Mouse (Mus musculus): ENCODE results near the gene Lhx1.

The Lhx1 gene

GRCm38 (mm10) chr11:84525421-84526274, at the start of gene Lhx1:
TSS of gene Lhx1 (minus strand) at chr11:84525535.
- no peak for DNase-seq (ENCODE audit: low spot score)

DNA sequence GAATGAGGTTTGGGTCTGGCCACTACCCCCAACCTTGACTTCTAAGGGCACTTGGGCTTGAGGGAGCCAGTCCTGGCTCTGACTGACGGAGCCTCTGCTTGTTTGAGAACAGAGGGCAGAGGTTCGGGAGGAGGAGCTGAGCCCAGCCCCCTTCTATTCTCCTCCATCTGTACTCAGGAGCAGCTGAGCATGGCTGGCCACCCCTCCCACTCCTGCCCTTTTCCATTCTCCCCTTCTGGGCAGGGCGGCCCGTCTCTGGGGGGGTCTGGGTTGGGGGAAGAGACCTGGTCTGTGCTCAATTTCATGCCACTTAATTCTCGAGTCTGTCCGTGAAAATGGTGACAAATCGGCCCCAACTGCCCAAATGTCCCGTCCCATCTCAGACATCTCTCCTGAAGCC, 49.5 kb upstream of the Lhx1 start:
- DNase-seq (ENCODE audit: low spot score): no peak

DNA sequence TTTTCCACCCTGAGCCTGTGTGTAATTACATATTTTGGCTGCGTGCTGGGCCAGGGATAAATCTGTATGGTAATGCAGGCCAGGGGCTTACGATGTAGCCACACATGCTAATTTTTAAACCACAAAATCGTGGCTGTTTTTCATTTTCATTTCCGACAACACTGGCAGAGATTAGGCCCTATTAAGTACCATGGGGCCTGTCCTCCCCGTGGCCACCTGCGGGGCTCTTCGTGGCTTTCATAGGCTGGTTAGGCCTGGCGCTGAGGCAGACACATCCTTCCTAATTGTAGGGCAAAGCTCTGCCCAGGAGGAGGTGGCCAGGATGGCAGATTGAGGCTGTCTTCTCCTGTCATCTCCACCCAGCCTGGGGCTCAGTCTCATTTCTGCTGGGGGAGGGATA, 48.3 kb upstream of the Lhx1 start:
- no peak for DNase-seq (ENCODE audit: low spot score)

GRCm38 (mm10) chr11:84570812-84571211, 45.5 kb upstream of the Lhx1 start:
- DNase-seq (ENCODE audit: low spot score): no peak

DNA sequence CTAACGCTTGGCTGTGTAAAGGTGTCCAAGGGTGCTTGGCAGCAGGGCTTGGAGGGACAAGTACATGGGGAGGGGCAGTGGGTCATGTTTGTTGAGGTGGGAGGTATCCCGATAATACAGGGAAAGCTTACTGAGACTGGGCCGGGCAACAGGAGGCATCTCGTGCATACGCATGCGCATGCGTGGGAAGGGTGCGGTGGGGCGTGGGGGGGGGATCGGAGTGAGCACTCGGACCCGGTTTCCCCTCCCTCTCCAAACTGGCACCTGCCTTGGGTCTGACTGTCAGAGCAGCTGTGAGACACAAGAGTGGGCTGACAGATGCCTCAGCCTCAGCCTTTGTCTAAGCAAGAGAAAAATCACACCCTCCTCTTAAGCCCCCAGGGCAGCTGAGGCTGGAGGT, 45.1 kb upstream of the Lhx1 start:
- no peak for DNase-seq (ENCODE audit: low spot score)

- no peak for DNase-seq (ENCODE audit: low spot score)
Measured at GRCm38 (mm10) chr11:84569052-84569751, 43.9 kb upstream of the Lhx1 start.

GRCm38 (mm10) chr11:84568482-84568881, 43.1 kb upstream of the Lhx1 start:
- no peak for DNase-seq (ENCODE audit: low spot score)

GRCm38 (mm10) chr11:84566691-84567090, 41.4 kb upstream of the Lhx1 start:
- no peak for DNase-seq (ENCODE audit: low spot score)

GRCm38 (mm10) chr11:84565224-84565623, 39.9 kb upstream of the Lhx1 start:
- no peak for DNase-seq (ENCODE audit: low spot score)

- no peak for DNase-seq (ENCODE audit: low spot score)
Measured at GRCm38 (mm10) chr11:84563360-84563759, 38.0 kb upstream of the Lhx1 start.

- no peak for DNase-seq (ENCODE audit: low spot score)
Measured at GRCm38 (mm10) chr11:84562758-84563347, 37.5 kb upstream of the Lhx1 start.

- DNase-seq (ENCODE audit: low spot score): no peak
Measured at GRCm38 (mm10) chr11:84561546-84561945, 36.2 kb upstream of the Lhx1 start.

DNA sequence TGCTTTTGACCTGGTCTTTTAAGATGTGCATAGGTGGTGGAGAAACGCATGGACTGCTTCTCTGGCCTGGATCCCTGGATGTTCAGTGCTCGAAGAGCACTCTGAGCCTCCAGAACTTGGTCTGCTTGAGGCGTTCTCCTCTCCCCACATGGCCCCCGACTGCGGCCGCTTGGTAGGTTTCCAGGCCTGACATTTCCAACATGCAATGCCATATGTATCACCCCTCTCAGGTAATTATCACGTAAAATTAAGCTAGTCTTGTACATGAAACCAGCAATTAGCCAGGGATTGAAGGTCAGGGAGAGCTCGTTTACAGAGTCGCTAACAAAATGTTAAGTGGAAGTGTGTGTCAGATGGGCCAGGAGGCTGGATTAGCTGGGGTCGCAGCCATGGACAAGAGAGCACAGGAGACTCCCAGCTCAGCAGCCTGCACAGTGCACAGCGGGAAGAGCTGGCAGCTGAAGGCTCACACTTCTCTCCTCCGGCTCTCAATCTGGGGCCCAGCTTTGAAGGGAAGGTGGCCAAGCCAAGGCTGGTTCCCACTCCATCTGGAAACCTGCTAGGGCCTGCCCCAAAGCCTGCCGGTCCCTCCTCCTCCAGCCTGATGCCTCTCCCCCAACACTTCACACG, 28.6 kb upstream of the Lhx1 start:
- DNase-seq (ENCODE audit: low spot score): no peak

DNA sequence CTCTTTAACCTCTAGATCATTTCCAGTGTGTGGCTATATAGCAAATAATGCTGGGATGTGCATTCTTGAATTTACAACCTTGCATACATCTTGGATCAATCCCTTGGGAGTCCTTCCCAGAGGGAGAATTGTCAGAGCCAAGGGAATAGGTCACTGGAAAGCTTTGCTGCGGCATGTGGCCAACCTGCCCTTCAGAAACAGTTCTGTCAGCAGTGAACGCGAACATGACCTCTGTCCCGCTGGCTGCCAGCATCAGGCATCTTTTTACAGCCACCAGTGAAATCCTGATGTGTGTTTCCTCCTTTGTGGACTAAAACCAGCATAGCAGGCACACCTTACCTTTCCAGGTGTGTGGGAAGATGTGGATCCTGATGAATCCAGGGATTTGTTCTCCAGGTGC, 26.0 kb upstream of the Lhx1 start:
- DNase-seq (ENCODE audit: low spot score): no peak

GRCm38 (mm10) chr11:84549258-84549791, 24.0 kb upstream of the Lhx1 start:
- DNase-seq (ENCODE audit: low spot score): no peak

- no peak for DNase-seq (ENCODE audit: low spot score)
Measured at GRCm38 (mm10) chr11:84548293-84548692, 23.0 kb upstream of the Lhx1 start.

DNA sequence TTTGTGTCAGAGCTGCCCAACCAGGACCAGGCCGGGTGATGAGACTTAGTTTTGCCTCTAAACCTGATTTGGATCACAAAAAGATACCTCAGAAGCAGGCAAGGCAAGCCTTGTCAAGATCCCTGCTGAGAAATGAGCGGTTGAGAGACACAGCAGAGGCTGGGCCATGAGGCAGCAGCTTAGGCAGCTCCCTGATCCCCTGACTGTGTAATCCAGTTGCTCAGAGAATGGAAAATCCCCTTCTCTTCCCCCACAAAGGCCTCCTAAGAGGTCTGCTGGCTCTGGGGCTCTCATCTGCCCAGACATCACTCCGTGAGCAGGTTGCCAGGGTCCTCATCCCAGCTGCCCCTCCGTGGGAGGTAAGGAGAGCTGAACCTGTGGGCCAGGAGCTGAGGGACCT, 14.6 kb upstream of the Lhx1 start:
- no peak for DNase-seq (ENCODE audit: low spot score)

GRCm38 (mm10) chr11:84529797-84530703, 4.7 kb upstream of the Lhx1 start:
- no peak for DNase-seq (ENCODE audit: low spot score)

DNA sequence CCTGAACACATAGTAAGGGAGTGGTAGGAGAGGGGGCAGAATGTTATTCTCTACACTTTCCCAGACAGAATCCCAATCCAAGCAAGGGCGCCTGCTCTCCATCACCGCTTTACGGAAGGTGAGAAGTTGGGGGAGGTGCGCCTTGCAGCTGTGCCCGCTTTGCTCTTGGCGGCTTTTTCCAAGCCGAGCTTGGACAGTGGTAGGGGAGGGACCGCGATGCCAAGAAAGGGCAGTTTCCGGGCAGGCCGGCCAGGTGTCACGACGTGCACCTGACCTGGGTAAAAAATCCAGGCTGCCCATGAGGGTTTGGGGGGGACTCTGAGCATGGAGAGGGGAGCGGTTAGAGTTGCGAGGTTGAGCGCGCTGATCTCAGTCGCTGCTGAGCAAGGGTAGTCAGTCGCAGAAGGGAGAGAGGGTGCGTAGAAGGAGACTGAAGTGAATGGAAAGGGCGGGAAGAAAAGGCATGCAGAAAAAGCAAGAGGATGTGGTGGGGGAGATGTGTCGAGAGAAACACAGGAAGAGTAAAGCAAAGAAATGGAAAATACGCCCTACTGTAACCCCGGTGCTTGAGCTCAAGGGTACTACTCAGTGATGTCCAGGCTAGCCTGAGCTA, 3.9 kb upstream of the Lhx1 start:
- DNase-seq (ENCODE audit: low spot score): no peak

- DNase-seq (ENCODE audit: low spot score): no peak
Measured at GRCm38 (mm10) chr11:84526976-84527860, 1.9 kb upstream of the Lhx1 start.

Data from ovary, postnatal 10 days (tissue).